Mouse (Mus musculus) CH12.LX (cell line): ENCODE data around the gene Itpka. TPM values are rescaled to one million over a fixed set of nuclear protein-coding genes. Genes with fewer than 3 reads are reported as not detected.

Source experiments
- DNase-seq: peaks from one replicate; pipeline ENCODE4 v3.0.0-alpha.2; 2013; ENCODE audit errors: extremely low read depth
- H3K27ac ChIP-seq: 2 replicates; pipeline ENCODE4 v1.5.1; 2012; ENCODE audit warnings: low read depth, mild to moderate bottlenecking, control low read depth, moderate library complexity; ENCODE audit not compliant: insufficient read depth
- H3K27me3 ChIP-seq: replicated peaks from 2 replicates; pipeline ENCODE3; 2012; ENCODE audit warnings: inconsistent platforms
- H3K36me3 ChIP-seq, 2 experiments: replicated peaks in 1 of 2; 2 replicates each; pipeline versions ENCODE3 to v1.6.1; 2012; ENCODE audit warnings: inconsistent platforms in 1 of 2, low read length in 1 of 2, mild to moderate bottlenecking in 1 of 2, mixed read lengths in 1 of 2, moderate library complexity in 1 of 2; ENCODE audit not compliant: control insufficient read depth in 1 of 2, insufficient read depth in 1 of 2
- H3K4me1 ChIP-seq, 2 experiments: 2 replicates each; pipeline ENCODE4 v1.6.1; 2012; ENCODE audit warnings: inconsistent platforms in 1 of 2, moderate library complexity in 1 of 2; ENCODE audit not compliant: insufficient read depth in 2 of 2, control insufficient read depth in 1 of 2
- H3K4me2 ChIP-seq: 2 replicates; pipeline ENCODE4 v1.6.1; 2012; ENCODE audit warnings: low read depth, mild to moderate bottlenecking, control low read depth; ENCODE audit not compliant: poor library complexity, insufficient read depth, severe bottlenecking
- H3K4me3 ChIP-seq, 3 experiments: fragments of 150-350 bp in 1 of 3; sonication (generic) in 1 of 3; replicated peaks in 1 of 3; 2 replicates each; pipeline versions ENCODE3 to v1.5.1; 2011 to 2012; ENCODE audit warnings: low read depth in 2 of 3, low read length in 2 of 3, mild to moderate bottlenecking in 2 of 3, moderate library complexity in 2 of 3, control low read depth in 1 of 3, improper control_type of control experiment in 1 of 3, inconsistent platforms in 1 of 3, mixed read lengths in 1 of 3; ENCODE audit not compliant: poor library complexity in 1 of 3
- H3K79me2 ChIP-seq: replicated peaks from 2 replicates; pipeline ENCODE4 v1.6.1; 2012; ENCODE audit warnings: mild to moderate bottlenecking, moderate library complexity; ENCODE audit not compliant: control insufficient read depth, poor library complexity, insufficient read depth, severe bottlenecking; ENCODE audit errors: extremely low read depth
- H3K9ac ChIP-seq: 2 replicates; pipeline ENCODE4 v1.6.1; 2012; ENCODE audit warnings: low read depth, mild to moderate bottlenecking, control low read depth, moderate library complexity; ENCODE audit not compliant: insufficient read depth
- H3K9me3 ChIP-seq: replicated peaks from 2 replicates; pipeline ENCODE3; 2012; ENCODE audit warnings: low read length, inconsistent platforms, mixed read lengths
- CHD1 ChIP-seq: IDR thresholded peaks from 2 replicates; pipeline ENCODE4 v1.6.1; 2012; ENCODE audit warnings: low read depth, low read length, improper control_type of control experiment, inconsistent platforms
- CTCF ChIP-seq, 2 experiments: IDR thresholded peaks in 1 of 2; conservative IDR thresholded peaks in 1 of 2; 2 replicates each; pipeline ENCODE4 v1.5.1; 2011 to 2012; ENCODE audit warnings: low read depth in 2 of 2, low read length in 2 of 2, improper control_type of control experiment in 1 of 2, inconsistent platforms in 1 of 2, mild to moderate bottlenecking in 1 of 2, moderate library complexity in 1 of 2
- E2F4 ChIP-seq: IDR thresholded peaks from 2 replicates; pipeline ENCODE4 v1.6.1; 2011; ENCODE audit warnings: low read depth, low read length, improper control_type of control experiment; ENCODE audit not compliant: insufficient replicate concordance
- GABPA ChIP-seq: IDR thresholded peaks from 2 replicates; pipeline ENCODE4 v1.6.1; 2012; ENCODE audit warnings: low read depth, low read length, improper control_type of control experiment, inconsistent platforms; ENCODE audit not compliant: insufficient replicate concordance
- IRF4 ChIP-seq: IDR thresholded peaks from 2 replicates; pipeline ENCODE4 v1.6.1; 2014; ENCODE audit warnings: low read depth, mild to moderate bottlenecking, inconsistent platforms, low read length, improper control_type of control experiment
- JUND ChIP-seq: conservative IDR thresholded peaks from 2 replicates; pipeline ENCODE4 v1.6.1; 2011; ENCODE audit warnings: low read depth, low read length, improper control_type of control experiment
- KAT2A ChIP-seq: IDR thresholded peaks from 2 replicates; pipeline ENCODE4 v1.6.1; 2012; ENCODE audit warnings: low read length, improper control_type of control experiment, inconsistent platforms; ENCODE audit not compliant: insufficient replicate concordance
- MAX ChIP-seq: IDR thresholded peaks from 2 replicates; pipeline ENCODE4 v1.6.1; 2011; ENCODE audit warnings: low read length, improper control_type of control experiment
- MAZ ChIP-seq: IDR thresholded peaks from 2 replicates; pipeline ENCODE4 v1.6.1; 2012; ENCODE audit warnings: low read depth, mild to moderate bottlenecking, inconsistent platforms, low read length, improper control_type of control experiment, moderate library complexity
- MEF2A ChIP-seq: IDR thresholded peaks from 2 replicates; pipeline ENCODE4 v1.6.1; 2014; ENCODE audit warnings: low read depth, mild to moderate bottlenecking, inconsistent platforms, low read length, improper control_type of control experiment, borderline replicate concordance
- MXI1 ChIP-seq: IDR thresholded peaks from 2 replicates; pipeline ENCODE4 v1.6.1; 2011; ENCODE audit warnings: mild to moderate bottlenecking, low read depth, low read length, improper control_type of control experiment
- MYC ChIP-seq: IDR thresholded peaks from 2 replicates; pipeline ENCODE4 v1.6.1; 2011; ENCODE audit warnings: low read depth, mild to moderate bottlenecking, improper control_type of control experiment, low read length
- NELFE ChIP-seq: IDR thresholded peaks from 2 replicates; pipeline ENCODE4 v1.6.1; 2011; ENCODE audit warnings: low read depth, low read length, improper control_type of control experiment
- NRF1 ChIP-seq: IDR thresholded peaks from 2 replicates; pipeline ENCODE4 v1.6.1; 2014; ENCODE audit warnings: low read depth, mild to moderate bottlenecking, inconsistent platforms, low read length, improper control_type of control experiment, moderate library complexity
- POLR2AphosphoS2 ChIP-seq: IDR thresholded peaks from 2 replicates; pipeline ENCODE4 v1.6.1; 2011; ENCODE audit warnings: low read depth, low read length, improper control_type of control experiment
- RCOR1 ChIP-seq: conservative IDR thresholded peaks from 2 replicates; pipeline ENCODE4 v1.6.1; 2012; ENCODE audit warnings: low read depth, mild to moderate bottlenecking, inconsistent platforms, low read length, improper control_type of control experiment
- SMC3 ChIP-seq: IDR thresholded peaks from 2 replicates; pipeline ENCODE4 v1.6.1; 2011; ENCODE audit warnings: low read depth, low read length, improper control_type of control experiment
- UBTF ChIP-seq: IDR thresholded peaks from 2 replicates; pipeline ENCODE4 v1.6.1; 2012; ENCODE audit warnings: low read depth, mild to moderate bottlenecking, inconsistent platforms, low read length, improper control_type of control experiment, moderate library complexity
- USF1 ChIP-seq: IDR thresholded peaks from 2 replicates; pipeline ENCODE4 v1.6.1; 2014; ENCODE audit warnings: low read depth, mild to moderate bottlenecking, inconsistent platforms, low read length, improper control_type of control experiment
- USF2 ChIP-seq: conservative IDR thresholded peaks from 2 replicates; pipeline ENCODE4 v1.6.1; 2011; ENCODE audit warnings: low read depth, low read length, improper control_type of control experiment
- ZMIZ1 ChIP-seq: IDR thresholded peaks from 2 replicates; pipeline ENCODE4 v1.6.1; 2012; ENCODE audit warnings: low read depth, mild to moderate bottlenecking, inconsistent platforms, low read length, improper control_type of control experiment
- ZNF384 ChIP-seq: IDR thresholded peaks from 2 replicates; pipeline ENCODE4 v1.6.1; 2012; ENCODE audit warnings: low read depth, low read length, improper control_type of control experiment, inconsistent platforms
- dilution Hi-C: fragments of 300-500 bp; cut with MboI; formaldehyde crosslinking; loops from 2 replicates; pipeline ENCODE4 v1.14.3; 2020; ENCODE audit warnings: low sequenced_read_pairs; ENCODE audit not compliant: extremely low pct_unique_long_range_greater_than_20kb, extremely low pct_ligation_motif_present
- in situ Hi-C: fragments of 300-500 bp; cut with MboI; formaldehyde crosslinking; loops from 3 replicates; pipeline ENCODE4 v1.14.3; 2019; ENCODE audit warnings: low sequenced_read_pairs, low pct_ligation_motif_present, low pct_unique_long_range_greater_than_20kb, mixed read lengths
- polyA plus RNA-seq: library from polyadenylated mRNA; unstranded; fragments of >175 nt; gene quantifications from 2 replicates; pipeline ENCODE4 v1.2.1, GENCODE M21; 2012; ENCODE audit warnings: low read depth; ENCODE audit not compliant: insufficient read length
- total RNA-seq, 2 experiments: library from RNA; depleted of rRNA; stranded (reverse); fragments of 300-350 nt in 1 of 2; fragments of >200 nt in 1 of 2; gene quantifications; 2 replicates each; pipeline ENCODE4 v1.2.3; 2012 to 2014

The Itpka gene
- total and polyA plus RNA-seq, 3 experiments = 0.34 to 0.54 (median 0.39) TPM

DNA sequence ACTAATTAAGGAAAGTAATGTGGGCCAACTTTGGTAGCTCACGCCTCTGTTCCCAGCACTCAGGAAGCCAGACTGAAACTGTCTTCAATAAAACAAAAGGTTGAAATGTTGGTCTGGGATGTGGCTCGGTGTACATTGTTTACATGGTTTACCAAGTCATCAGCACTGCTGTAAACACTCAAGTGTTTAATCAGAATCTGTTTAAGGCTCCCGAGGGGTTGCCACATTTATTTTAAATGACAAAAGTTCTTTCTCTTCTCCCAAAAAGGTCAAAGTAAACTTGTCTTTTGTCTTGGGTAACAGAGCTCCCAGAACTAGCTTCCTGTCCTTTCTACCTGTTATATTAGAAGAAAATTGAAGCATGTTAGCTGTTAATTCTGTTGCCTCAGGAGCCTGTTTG, 34.5 kb upstream of the Itpka start:
- Histone ChIP-seq H3K9ac (no peak overlapping the region), H3K27ac (no peak overlapping the region), H3K4me2 (no peak overlapping the region), H3K4me1 (peaks cover 0 to 9% of the 10 kb centered on the region in 2 experiments; a peak in 2 of 4 replicates), H3K36me3 (peaks cover 22 to 62% of the 10 kb centered on the region in 2 experiments), H3K79me2 (no peaks in the 10 kb centered on the region), H3K9me3 (no peaks in the 10 kb centered on the region), H3K27me3 (no peaks in the 10 kb centered on the region), H3K4me3 (no peak overlapping the region)
- in situ Hi-C loops (no loop called here), dilution Hi-C loops (no loop called here)
- no peak for DNase-seq
- TF ChIP-seq IRF4 (no peak), NRF1 (no peak), ZNF384 (no peak), MYC (no peak), CTCF (conservative IDR thresholded peaks at IDR 0.05 in 1 of 2, IDR thresholded peaks at IDR 0.05 in 1 of 2; ENCODE audit: low read depth in 2 of 2, low read length in 2 of 2) (no peak), CHD1 (no peak), MAX (no peak), JUND (no peak), UBTF (no peak), USF2 (no peak)

DNA sequence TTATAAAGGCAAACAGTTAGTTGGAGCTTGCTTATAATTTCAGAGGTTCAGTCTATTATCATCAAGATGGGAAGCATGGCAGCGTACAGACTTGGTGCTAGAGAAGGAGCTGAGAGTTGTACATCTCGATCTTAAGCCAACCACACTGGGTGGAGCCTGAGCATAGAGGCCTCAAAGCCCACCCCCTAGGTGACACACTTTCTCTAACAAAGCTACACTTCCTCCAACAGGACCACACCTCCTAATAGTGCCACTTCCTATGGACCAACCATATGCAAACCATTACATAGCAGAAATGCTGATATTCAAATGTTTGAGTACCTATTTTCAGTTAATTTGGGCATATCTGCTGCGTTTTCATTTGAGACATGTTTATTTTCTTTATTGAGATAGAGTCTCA, 32.1 kb upstream of the Itpka start:
- H3K4me3 ChIP-seq = no peak overlapping the region
- no peaks in the 10 kb centered on the region for H3K27me3 ChIP-seq
- H3K79me2 ChIP-seq = no peaks in the 10 kb centered on the region
- no peak overlapping the region for H3K27ac ChIP-seq
- H3K9ac ChIP-seq = no peak overlapping the region
- peak; percentile 35 for DNase-seq
- H3K9me3 ChIP-seq = no peaks in the 10 kb centered on the region
- in situ Hi-C loops (no loop called here), dilution Hi-C loops (no loop called here)
- H3K4me1 ChIP-seq = peaks cover 0 to 9% of the 10 kb centered on the region in 2 experiments; a peak in 2 of 4 replicates
- no peak overlapping the region for H3K4me2 ChIP-seq
- TF ChIP-seq KAT2A = no peak
- TF ChIP-seq USF1 = no peak
- TF ChIP-seq MAZ = no peak
- TF ChIP-seq POLR2AphosphoS2 = no peak
- no peak for TF ChIP-seq GABPA
- TF ChIP-seq RCOR1 = no peak
- no peak for TF ChIP-seq CTCF (conservative IDR thresholded peaks at IDR 0.05 in 1 of 2, IDR thresholded peaks at IDR 0.05 in 1 of 2; ENCODE audit: low read depth in 2 of 2, low read length in 2 of 2)
- TF ChIP-seq E2F4 = no peak
- TF ChIP-seq NELFE = no peak
- TF ChIP-seq MXI1 = no peak
- TF ChIP-seq ZMIZ1 = no peak
- no peak for TF ChIP-seq NRF1
- no peak for TF ChIP-seq UBTF
- TF ChIP-seq MAX = no peak
- TF ChIP-seq MEF2A = no peak
- TF ChIP-seq MYC = no peak
- TF ChIP-seq SMC3 = no peak
- TF ChIP-seq JUND = no peak
- peaks cover 22 to 65% of the 10 kb centered on the region in 2 experiments for H3K36me3 ChIP-seq
